Mouse (Mus musculus): Measurements from ENCODE around the gene Alyref. TPM values are rescaled to one million over a fixed set of nuclear protein-coding genes. Genes with fewer than 3 reads are reported as not detected.
A peak's percentile ranks its signal among the peaks of the same experiment; 100 is the strongest.
"Not testable (repeated sequence)": the region's sequence is repeated elsewhere in the genome, so short reads cannot be mapped to it uniquely, and the experiment has no call there.

Gene Alyref
- polyA plus RNA-seq, 1 experiment: 57.6 TPM

DNA sequence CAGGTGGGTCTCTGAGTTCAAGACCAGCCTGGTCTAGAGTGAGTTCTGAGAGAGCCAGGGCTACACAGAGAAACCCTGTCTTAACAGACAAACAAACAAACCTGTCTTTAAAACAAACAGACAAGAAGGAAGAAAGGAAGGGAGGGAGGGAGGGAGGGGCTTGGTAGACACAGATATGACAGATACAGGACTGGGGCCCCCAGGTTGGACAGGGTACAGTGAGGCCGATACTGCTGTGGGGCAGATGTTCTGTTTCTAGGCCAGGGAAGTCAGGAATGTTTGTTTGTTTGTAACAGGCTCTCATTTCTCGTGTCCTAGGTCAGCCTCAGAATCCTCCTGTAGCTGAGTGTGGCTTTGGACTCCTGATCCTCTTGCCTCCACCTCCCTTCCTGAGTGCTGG, 5.4 kb upstream of the Alyref start:
- no peak for DNase-seq (ENCODE audit: low spot score)

DNA sequence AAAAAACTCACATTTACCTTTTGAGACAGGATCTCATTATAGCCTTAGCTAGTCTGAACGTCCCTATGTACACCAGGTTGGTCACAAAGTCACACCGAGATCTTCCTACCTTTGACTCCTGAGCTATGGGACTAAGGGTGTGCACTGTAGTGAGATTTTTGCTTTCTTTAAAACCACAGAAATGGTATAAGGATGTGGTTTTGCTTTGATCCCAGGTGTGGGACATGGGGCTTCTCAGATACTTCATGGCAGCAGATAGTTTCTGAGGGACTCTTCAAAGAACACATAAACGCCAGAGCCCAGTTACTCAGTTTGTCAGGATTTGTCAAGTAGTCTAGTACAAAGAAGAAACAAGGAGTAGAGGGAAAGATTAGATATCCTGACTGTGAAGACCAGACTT, 2.6 kb upstream of the Alyref start:
- no peak for DNase-seq (ENCODE audit: low spot score)

DNA sequence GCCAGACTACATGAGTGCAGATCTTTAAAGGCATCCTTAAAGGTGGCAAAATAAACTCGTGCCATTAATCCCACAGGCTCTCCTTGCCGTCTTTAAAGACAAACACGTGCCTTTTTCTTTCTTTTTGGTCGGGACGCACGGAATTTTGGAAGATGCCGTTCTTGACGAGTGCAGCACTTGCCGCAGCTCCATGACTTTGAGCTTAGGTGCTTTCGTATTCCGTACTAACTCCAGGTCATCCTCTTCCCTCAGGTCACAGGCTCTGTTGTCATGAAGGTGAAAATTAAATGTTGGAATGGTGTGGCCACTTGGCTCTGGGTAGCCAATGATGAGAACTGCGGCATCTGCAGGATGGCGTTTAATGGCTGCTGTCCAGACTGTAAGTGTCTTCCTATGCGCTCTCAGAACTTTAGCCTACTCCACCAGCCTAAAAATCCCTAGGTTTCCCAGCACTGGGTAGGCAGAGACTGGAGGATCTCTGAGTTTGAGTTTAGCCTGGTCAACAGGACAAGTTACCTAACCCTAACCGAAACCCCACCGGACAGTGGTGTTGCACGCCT, 905 bp upstream of the Alyref start:
- DNase-seq (ENCODE audit: low spot score): no peak

DNA sequence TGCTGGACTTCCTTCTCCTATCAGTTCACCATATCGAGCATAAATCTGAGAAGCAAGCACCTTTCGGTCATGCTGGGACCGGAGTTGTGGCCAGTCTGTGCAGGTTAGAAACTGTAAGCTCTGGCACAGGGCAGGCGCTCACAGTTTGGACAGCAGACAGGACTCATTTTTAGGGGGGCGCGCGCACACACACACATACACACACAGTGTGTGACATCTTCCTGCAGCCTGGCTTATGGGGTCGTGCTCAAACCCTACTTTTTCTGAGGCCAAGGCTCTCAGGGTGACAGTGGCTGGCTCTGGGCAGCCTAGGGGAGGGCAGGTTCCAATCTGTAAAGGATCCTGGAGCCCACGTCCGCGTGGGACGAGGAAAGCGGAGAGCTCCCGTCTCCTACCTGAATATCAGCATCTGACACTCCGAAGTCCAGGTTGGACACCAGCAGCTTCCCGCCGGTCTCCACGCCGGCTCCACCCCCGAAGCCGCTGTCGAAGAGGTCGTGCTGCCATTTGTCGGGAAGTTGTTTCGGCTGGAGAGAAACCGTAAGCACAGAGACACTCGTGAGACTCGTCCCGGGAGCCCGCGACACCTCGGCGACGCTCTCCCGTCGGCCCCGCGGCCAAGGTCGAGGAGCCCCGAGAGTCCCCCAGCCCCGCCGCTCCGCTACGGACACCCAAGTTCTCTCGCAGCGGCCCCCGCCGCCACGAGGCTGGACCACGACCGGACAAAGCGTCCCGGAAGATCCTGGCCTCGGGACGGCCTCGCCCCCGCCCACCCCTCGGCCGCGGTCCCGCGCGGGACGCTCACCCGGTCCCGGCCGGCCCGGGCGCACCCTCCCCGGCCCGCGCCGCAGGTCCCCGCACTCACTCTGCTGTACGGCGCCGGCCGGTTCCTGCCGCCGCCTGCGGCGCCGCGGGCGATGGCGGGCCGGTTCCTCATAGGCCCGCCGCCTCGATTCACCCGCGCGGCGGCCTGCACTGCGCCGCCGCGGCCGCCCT, 627 bp downstream of the Alyref start:
- no peak for DNase-seq (ENCODE audit: low spot score)

DNA sequence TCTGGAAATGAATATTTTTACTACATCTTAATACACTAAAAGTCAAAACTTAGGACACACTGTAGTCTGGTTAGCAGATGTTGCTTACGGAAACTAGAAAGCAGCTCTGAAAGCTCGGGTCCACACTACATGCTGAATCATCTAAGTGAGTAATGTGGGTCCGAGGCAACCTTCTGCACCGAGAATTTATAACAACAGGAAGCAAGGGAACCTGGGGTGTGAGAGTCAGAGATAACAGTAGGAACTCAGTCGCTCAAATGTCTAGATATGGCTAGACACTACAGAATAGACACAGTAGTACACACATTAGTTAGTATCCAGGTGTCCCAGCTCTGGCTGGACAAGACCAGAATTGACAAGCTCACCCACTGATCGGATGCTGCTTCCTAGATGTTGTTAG, 9.6 kb downstream of the Alyref start:
- no peak for DNase-seq (ENCODE audit: low spot score)

DNA sequence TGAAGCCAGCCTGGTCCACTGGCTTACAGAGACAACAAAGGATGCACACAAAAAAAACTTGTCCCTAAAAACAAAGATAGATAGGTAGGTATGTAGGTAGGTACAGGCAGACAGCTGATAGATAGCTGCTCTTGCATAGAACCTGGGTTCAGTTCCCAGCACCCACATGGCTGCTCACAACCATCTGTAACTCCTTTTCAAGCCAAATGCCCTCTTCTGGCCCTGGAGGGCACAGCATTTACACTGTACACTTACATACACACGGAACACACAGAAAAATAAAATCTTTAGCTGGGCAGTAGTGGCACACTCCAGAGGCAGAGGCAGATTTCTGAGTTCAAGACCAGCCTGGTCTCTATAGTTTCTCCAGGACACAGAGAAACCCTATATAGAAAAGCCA, 14.2 kb downstream of the Alyref start:
- DNase-seq (ENCODE audit: low spot score): no peak

DNA sequence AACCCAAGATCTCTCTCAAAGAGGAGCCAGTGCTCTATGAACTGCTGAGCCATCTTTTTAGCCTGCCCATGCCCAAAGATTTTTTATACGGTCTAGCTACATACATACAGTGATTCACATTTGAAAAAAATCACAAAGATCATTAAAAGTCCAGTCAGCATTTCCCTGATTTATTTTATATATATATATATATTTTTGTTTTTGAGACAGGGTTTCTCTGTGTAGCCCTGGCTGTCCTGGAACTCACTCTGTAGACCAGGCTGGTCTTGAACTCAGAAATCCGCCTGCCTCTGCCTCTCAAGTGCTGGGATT, 15.2 kb downstream of the Alyref start:
- not testable (repeated sequence) for DNase-seq (ENCODE audit: low spot score)

DNA sequence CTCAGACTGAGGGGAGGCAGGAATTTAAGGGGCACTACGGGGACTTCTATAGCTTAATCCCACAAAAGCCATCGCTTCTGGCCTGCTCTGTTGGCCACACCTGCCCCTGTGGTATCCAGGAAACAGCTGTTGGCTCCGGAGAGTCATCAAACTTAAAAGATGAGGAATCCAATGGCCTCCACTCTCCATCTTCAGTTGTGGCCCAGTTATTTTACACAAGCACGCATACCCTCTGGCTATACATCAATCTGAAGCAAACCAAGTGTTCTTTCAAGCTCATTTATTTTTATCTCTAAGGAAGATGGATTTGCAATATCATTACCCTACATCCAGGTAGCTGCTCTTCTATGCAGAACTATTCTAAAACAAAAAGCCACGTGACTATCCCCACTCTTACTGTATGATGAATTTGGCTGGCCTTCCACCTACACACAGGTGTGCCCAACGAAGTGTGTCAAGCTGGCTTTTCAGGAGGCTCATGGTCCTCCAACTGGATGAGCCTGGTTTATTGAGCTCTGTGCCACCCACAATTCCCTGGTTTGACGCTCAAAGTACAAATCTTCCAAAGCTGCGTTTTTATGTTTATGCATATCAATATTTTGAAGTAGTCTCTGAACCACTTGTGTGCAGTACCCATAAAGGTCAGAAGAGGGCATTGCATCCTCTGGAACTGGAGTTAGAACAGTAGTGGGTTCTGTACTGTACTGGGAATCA, 15.7 kb downstream of the Alyref start:
- DNase-seq (ENCODE audit: low spot score): no peak

DNA sequence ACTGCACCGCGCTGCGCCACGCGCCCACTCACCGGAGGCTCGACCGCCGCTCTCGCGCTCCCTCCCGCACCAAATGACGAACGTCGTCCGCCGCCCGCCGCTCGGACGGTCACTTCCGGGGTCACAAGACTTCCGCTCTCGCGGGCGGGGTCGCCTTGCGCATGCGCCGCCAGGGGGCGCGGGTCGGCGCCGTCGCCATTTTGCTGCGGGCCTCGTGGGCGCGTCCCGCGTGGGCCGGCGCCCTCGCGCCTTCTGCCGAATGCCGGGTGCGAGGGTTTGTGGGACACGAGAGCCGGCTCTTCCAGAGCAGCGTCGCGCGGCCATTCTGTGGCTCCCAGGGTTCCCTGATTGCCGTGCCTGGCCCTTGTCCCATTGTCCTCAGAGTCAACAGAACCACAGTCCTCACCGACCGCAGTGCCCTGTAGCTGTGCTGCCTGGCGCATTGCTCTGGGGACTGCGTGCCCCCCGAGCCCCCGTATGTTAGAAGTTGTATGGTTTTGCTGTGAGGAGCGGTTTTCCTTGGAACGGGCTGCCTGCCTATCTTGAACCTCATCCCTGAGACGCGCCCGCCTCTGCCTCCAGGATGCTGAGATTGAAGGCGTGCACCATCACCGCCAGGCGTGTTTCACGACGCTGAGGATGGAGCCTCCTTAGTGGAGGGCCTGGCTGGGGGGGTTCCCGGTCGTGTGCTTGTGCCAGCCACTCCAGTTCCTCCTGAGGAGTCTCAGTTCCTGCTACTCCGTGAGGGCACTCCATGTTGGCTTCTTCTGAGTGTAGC, 16.5 kb downstream of the Alyref start, which contains the start of gene Arhgdia:
Arhgdia (minus strand) TSS at position 135 of the 778 bp plus-strand sequence.
- peak; percentile 93 for DNase-seq (ENCODE audit: low spot score)

DNA sequence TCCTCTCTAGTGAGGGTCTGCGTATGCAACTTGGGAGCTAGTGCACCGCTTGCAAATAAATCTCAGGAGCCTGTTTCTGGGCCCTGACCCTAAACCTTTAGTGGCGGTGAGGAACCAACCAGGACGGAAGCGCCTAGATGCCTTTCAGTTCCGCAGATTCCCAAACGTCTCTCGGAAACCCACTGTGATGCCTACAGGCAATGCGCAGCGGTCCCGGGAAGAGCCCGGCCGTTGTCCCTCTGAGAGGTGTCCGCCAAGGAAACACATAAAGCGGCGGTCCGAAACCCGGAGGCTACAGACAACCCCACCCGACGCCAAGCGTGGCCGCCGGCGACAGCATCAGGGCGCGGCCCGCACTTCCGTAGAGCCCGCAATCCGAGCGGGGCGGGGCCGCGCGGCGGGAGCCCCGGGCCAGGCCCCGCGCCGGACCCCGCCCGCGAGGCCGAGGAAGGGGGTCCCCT, 17.3 kb downstream of the Alyref start:
- DNase-seq (ENCODE audit: low spot score): peak; percentile 50

DNA sequence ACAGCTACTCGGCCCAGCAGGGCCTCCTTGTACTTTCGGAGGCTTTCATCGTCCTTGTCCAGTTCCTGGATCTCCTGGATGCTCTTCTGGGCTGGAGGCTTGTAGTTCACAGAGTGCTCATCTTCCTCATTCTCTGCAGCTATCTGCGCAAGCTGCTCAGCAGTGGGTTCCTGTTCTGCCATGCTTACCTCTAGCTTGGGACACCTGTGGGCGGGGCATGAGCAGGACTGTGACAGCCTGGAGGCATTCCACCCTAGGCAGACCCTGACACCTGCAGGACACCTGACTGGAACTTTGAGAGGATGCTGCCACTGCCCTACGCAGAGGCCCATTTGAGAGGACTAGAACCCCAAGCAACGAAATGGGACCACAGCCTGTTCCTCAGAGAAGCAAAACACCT, 18.0 kb downstream of the Alyref start:
- no peak for DNase-seq (ENCODE audit: low spot score)

DNA sequence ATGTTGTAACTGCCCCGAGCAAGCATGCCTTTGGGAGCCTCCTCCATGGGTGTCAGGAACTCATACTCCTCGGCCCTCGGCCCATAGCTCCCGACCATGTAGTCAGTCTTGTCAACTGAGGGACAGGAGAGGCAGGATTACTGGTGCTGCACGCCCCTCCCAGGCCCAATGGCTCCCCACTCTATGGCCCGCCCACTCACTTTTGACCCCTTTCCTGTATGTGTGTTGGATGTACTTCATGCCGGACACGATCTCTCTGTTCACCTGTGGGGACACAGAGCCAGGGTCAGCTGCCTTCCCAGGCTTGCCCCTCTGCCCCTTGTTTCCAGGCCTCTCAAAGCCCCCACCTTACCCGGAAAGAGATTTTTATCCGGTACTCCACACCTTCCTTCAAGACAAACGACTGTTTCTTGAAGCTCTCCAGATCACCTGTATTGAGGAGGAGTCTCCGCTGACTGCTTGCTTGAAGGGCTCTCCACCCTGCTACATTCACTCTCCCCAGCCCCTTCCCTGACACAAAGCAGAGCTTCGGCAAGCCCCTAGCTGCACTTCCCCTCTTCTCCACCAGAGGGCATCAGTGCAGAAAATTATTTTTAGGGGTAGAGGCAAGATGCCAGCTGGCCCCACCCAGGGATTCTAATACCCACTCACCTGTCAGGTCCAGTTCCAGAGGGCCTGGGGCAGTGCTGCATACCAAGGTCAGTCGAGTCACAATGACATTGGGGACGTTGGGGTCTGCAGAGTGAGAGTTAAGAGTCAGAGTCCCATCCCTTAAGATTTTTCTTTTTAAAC, 18.7 kb downstream of the Alyref start:
- DNase-seq (ENCODE audit: low spot score): peak; percentile 53

DNA sequence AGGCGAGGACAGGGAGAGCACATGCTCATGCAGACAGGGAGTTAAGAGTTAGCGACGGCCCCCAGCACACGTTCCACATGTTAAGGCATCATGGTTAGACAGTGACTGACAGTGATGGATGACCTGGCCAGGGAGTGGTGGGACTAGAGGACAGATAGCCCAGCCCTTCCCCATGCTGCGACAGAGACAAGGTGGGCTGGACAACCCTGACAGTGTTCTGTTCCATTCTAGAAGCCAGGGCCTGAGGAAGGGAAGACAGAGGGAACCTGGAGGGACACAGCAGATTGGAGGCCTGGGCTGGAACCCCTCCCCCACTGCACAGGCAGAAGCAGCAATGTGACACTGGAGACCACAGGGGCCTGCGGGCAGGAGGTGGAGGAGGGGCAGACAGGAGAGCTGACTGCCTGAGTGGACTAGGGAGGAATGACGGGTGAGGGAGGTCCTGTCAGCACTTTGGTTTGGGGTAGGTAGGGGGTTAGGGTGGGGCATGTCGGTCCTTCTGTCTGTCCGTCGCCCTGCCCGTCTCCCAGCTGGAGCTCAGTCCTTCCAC, 19.4 kb downstream of the Alyref start:
- DNase-seq (ENCODE audit: low spot score): no peak

DNA sequence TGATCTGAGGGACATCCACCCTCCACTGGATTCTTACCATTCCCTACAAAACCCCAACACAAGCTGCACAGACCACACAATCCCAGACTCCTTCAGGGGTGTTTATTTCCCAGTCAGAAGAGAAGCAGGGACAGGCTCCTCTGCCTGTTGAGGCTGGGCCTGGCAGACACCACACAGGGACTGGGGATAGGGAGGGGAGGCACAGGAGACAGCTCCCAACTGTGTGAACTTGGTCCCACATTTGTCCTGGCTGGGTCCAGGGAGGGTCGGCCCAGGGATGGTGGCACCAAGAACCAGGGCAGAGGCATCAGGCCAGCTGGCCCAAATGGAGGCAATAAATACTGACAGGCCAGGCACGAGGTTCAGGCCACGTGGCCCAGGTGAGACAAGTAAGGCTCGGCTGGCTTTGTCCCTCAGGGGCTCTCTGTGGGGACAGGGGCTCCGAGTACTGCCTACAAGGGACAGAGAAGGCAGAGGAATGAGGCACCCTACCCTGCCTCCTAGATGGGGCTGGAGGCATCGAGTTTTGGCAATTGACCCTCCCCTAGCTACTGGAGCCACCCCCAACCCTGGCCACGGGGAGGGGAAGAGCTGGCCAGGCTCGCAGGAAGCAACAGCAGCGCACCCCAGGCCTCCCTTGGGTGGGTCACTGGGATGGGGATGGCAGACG, 20.0 kb downstream of the Alyref start:
- DNase-seq (ENCODE audit: low spot score): no peak

DNA sequence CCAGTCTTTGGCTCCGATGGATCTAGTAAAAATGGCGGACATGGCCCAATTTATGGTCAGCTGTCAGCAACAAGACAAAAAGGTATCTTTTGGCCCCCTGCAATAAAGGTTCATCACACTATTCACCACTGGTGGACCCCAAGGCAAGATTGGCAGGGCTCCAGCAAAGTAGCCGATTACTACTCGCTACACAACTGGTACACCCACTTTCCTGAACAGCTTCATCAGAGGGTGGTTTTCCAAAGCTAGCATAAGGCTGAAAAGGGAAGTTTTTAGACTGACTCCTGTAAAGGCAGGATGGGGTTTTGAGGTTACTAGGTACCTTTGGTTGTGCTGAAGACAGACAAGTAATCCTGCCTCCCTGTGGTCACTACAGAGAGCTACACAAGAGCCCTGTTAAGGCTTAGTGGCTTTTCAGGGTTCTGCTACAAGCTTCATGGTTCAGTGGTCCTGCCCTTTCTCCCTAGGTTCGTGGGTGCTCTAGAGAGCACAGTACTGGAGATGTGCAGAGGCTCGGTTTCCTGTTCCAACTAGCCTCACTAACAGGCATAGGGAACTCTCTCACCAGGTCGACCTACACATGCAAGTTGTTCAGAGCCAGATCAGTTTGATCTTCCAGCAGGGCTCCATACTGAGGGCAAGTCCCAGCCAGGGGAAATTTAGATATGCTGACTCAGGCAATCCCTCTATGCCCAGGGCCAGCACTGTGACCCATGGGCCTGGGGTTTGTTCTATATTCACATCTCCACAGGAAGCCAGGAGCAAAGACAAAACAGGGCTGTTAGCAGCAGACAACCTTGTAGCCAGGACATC, 20.7 kb downstream of the Alyref start:
- no peak for DNase-seq (ENCODE audit: low spot score)

DNA sequence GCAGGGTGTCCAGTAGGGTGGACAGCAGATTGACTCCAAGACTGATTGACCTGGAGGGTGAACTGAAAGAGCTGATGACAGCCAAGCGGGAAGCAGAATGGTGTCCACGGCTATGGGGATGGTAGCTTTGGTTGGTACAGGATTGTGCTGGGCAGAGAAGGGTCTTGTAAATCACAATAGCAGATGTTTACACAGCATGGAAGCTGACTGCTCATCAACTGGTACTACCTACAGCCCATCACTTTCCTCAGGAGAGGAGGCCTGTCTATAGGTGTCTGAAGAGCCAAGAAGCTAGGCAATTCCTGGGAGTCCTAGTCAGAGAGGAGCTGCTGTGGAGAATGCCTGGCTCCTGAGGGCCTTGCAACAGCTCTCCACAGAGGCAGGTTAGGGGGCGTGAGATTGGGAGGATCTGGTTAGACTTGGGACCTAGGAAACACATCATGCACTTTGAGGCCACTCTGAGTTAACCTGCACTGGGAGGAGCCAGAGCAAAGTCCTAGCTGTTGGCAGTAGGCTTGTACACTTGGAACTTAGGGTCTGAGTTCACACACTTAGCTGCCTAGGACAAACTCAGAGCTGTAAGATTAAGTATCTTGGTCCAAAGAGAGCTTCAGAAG, 21.7 kb downstream of the Alyref start:
- DNase-seq (ENCODE audit: low spot score): no peak

DNA sequence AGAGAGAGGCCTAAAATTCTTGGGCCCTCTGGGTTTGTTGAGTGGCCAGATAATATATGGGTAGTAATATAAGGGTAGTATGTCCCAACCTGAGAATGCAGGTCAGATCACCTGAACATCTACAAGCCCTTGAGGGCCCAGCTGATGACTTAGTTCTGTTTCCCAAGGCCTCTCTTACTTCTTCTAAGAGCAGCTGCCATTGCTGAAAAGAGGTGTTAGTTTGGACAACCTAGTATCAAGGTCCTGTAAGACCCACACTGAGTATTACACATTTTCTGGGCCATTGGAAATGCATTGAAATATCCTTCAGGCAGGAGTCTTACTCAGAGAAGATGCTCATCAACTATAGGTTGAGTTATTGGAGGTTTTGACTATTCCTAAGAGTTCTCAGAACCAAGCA, 22.2 kb downstream of the Alyref start:
- DNase-seq (ENCODE audit: low spot score): no peak

DNA sequence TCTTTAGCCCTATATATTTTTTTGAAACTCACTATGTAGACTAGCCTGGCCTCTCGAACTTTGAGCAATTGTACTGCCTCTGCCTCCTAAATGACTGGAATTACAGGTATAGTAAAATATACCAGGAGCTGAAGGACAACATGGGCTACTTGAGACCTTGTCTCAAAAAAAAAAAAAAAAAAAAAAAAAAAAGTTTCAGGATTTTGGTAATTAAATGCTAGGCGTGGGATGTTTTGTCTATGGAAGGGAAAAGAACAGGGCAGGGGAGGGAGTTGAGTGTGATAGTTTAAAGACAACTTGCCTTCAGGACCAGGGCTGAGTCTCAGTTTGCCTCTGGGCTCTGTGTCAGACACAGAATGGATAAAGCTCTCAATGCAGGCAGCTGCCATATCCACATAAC, 23.1 kb downstream of the Alyref start:
- no peak for DNase-seq (ENCODE audit: low spot score)

DNA sequence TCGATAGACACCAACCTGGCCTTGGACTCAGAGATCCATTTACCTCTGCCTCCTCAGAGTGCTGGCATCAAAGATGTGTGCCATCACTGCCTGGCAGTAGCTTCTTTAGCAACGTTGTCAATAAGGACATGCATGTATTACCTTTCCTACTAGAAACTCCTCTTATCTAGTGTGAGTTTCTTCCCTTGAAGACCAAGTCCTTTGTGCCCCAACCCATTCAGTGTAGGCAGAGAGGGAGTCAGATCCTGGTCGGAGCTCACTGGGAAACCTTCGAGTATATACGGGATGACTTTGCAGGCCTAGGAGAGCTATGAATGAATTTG, 23.9 kb downstream of the Alyref start:
- DNase-seq (ENCODE audit: low spot score): no peak

All from urinary bladder, adult 2 months (tissue).